Comparison of ENCODE assay signal across 17 mouse cellular contexts in the genomic region with DNA sequence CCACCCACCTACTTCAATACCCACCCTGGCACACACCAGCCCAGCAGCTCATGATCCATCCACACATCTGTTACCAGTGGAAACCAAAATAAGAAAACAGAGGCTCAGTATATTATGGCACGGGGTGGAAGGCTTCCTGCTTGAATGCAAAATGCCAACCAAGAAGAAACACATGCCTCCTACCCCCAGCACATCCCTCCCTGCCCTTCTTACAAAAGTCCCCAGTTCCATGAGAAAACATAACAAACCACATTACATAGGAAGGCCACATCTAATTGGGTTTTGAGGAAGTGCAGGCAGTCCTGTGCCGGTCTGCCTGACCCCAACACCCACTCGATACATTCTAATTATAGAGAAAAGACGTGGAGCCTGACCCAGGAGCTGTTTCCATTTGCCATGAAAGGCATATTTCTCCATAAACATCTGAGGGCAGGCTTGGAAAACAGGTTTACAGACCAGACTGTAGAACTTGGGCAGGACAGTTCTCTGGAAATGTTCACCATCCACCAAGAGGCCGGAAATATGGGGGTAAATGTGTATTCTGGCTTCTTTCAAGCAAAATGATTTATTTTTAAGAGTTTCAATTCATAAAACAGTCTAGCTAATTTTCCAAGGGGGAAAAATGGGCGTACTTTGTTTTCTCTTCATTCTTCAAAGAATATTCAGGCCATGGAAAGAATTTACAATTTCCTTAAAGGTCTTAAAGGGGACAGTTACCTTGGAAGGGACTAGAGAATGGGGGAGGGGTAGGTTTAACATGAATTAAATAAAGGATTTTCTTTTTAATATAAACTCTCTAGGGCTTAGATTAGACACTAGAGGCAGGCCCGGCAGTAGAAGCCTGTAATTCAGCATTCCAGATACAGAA.
DNase-seq lines count a peak whose midpoint lies in the region; ATAC-seq lines count a peak whose summit lies in the region.
"Had no signal": no experiment of that assay in that cellular context is flagged by ENCODE, and none has a peak within 500 bp of the region (broad histone marks: within the 10 kb centered on the region; RNA-seq: fewer than 3 reads in every experiment).

No protein-coding gene starts in this region.

- no peak overlapping the region for H3K4me3 ChIP-seq in heart, embryonic 10.5 days
- H3K4me3 ChIP-seq in embryonic facial prominence, embryonic 14.5 days (ENCODE audit: low read depth, low read length), result no peak overlapping the region
- no peak overlapping the region for H3K4me3 ChIP-seq in limb, embryonic 12.5 days (replicated peaks)
- no peak overlapping the region for H3K4me3 ChIP-seq in forebrain, embryonic 10.5 days
- H3K4me3 ChIP-seq in hindbrain, embryonic 14.5 days (replicated peaks; ENCODE audit: low read length), result no peak overlapping the region
- H3K4me3 ChIP-seq: erythroblast, embryonic 14.5 days; megakaryocyte, embryonic 14.5 days; neural tube, embryonic 13.5 days had no signal

- 53% methylated on average over 7 of the region's 7 CpGs for WGBS in heart, embryonic 10.5 days
- 33% methylated on average over 7 of the region's 7 CpGs for WGBS in embryonic facial prominence, embryonic 14.5 days
- WGBS in limb, embryonic 12.5 days, result 42% methylated on average over 7 of the region's 7 CpGs
- WGBS in forebrain, embryonic 10.5 days, result 82% methylated on average over 7 of the region's 7 CpGs
- 81% methylated on average over 7 of the region's 7 CpGs for WGBS in hindbrain, embryonic 14.5 days

- no peak for DNase-seq in heart, embryonic 10.5 days (ENCODE audit: low spot score)
- no peak for DNase-seq in heart, adult 8-10 months (ENCODE audit: low spot score)
- DNase-seq in 416B (ENCODE audit: low read depth), result peak; percentile 61
- DNase-seq in embryonic facial prominence, embryonic 14.5 days (ENCODE audit: low spot score), result peak; percentile 57
- no peak for DNase-seq in cerebellum, adult 9-11 months
- no peak for DNase-seq in forebrain, embryonic 10.5 days (ENCODE audit: extremely low spot score, low spot score)
- no peak for DNase-seq in hindbrain, embryonic 14.5 days (ENCODE audit: low spot score)
- DNase-seq: B cell, adult 2 months; gastrocnemius, postnatal 25 days; left cerebral cortex, postnatal 4 days; lung, adult 18-20 months; spleen, adult 18-20 months had no signal

- H3K27ac ChIP-seq in heart, embryonic 10.5 days, result peak overlapping the region; percentile 64
- H3K27ac ChIP-seq in embryonic facial prominence, embryonic 14.5 days (replicated peaks; ENCODE audit: low read depth, low read length), result peak overlapping the region; percentile 78
- peak overlapping the region; percentile 79 for H3K27ac ChIP-seq in limb, embryonic 12.5 days
- H3K27ac ChIP-seq in forebrain, embryonic 10.5 days, result no peak overlapping the region
- H3K27ac ChIP-seq in hindbrain, embryonic 14.5 days, result no peak overlapping the region
- H3K27ac ChIP-seq: hindbrain, postnatal 0 days; neural tube, embryonic 13.5 days had no signal

- no peaks in the 10 kb centered on the region for H3K9me3 ChIP-seq in heart, embryonic 10.5 days
- no peaks in the 10 kb centered on the region for H3K9me3 ChIP-seq in embryonic facial prominence, embryonic 14.5 days (ENCODE audit: control insufficient read depth, low read length)
- H3K9me3 ChIP-seq in limb, embryonic 12.5 days, result no peaks in the 10 kb centered on the region
- no peaks in the 10 kb centered on the region for H3K9me3 ChIP-seq in forebrain, embryonic 10.5 days
- H3K9me3 ChIP-seq in hindbrain, embryonic 14.5 days (ENCODE audit: control insufficient read depth, low read length), result no peaks in the 10 kb centered on the region
- H3K9me3 ChIP-seq: megakaryocyte, embryonic 14.5 days; neural tube, embryonic 13.5 days had no signal

- peaks cover 9% of the 10 kb centered on the region; the same call in 1 of the 2 replicates for H3K27me3 ChIP-seq in heart, embryonic 10.5 days (ENCODE audit: insufficient read depth, poor library complexity, severe bottlenecking)
- H3K27me3 ChIP-seq in embryonic facial prominence, embryonic 14.5 days (replicated peaks; ENCODE audit: control insufficient read depth, insufficient read depth, low read length), result no peaks in the 10 kb centered on the region
- no peaks in the 10 kb centered on the region for H3K27me3 ChIP-seq in limb, embryonic 12.5 days
- H3K27me3 ChIP-seq in forebrain, embryonic 10.5 days (ENCODE audit: poor library complexity, severe bottlenecking), result no peaks in the 10 kb centered on the region
- H3K27me3 ChIP-seq in hindbrain, embryonic 14.5 days (ENCODE audit: control insufficient read depth, insufficient read depth, low read length), result no peaks in the 10 kb centered on the region
- H3K27me3 ChIP-seq: megakaryocyte, embryonic 14.5 days; neural tube, embryonic 13.5 days had no signal

- H3K4me1 ChIP-seq in heart, embryonic 10.5 days, result peaks cover 19% of the 10 kb centered on the region
- H3K4me1 ChIP-seq in embryonic facial prominence, embryonic 14.5 days (ENCODE audit: control insufficient read depth, insufficient read depth, low read length), result peaks cover 20% of the 10 kb centered on the region
- peaks cover 37% of the 10 kb centered on the region for H3K4me1 ChIP-seq in limb, embryonic 12.5 days (replicated peaks)
- H3K4me1 ChIP-seq in forebrain, embryonic 10.5 days, result no peaks in the 10 kb centered on the region; the same call in 1 of the 2 replicates
- H3K4me1 ChIP-seq in hindbrain, embryonic 14.5 days (replicated peaks; ENCODE audit: control insufficient read depth, insufficient read depth, low read length), result no peaks in the 10 kb centered on the region

- peak; percentile 76 for ATAC-seq in embryonic facial prominence, embryonic 14.5 days (ENCODE audit: low read depth)
- ATAC-seq in limb, embryonic 12.5 days (ENCODE audit: insufficient number of reproducible peaks, insufficient read depth, low FRiP score, low TSS enrichment, low read depth), result peak; percentile 38; the same call in 1 of the 2 replicates
- no peak for ATAC-seq in hindbrain, embryonic 14.5 days (ENCODE audit: low FRiP score)
- ATAC-seq: hindbrain, postnatal 0 days had no signal

- no peak overlapping the region for H3K4me2 ChIP-seq in embryonic facial prominence, embryonic 14.5 days (ENCODE audit: low read depth, low read length)
- no peak overlapping the region for H3K4me2 ChIP-seq in limb, embryonic 12.5 days
- H3K4me2 ChIP-seq in hindbrain, embryonic 14.5 days (replicated peaks), result no peak overlapping the region
- H3K4me2 ChIP-seq: neural tube, embryonic 13.5 days had no signal

- no peaks in the 10 kb centered on the region for H3K36me3 ChIP-seq in heart, embryonic 10.5 days
- H3K36me3 ChIP-seq in embryonic facial prominence, embryonic 14.5 days (ENCODE audit: control insufficient read depth, insufficient read depth, low read length), result no peaks in the 10 kb centered on the region
- no peaks in the 10 kb centered on the region for H3K36me3 ChIP-seq in limb, embryonic 12.5 days
- H3K36me3 ChIP-seq in forebrain, embryonic 10.5 days (replicated peaks), result no peaks in the 10 kb centered on the region
- no peaks in the 10 kb centered on the region for H3K36me3 ChIP-seq in hindbrain, embryonic 14.5 days (replicated peaks; ENCODE audit: control insufficient read depth, insufficient read depth)
- H3K36me3 ChIP-seq: neural tube, embryonic 13.5 days had no signal

- no peak overlapping the region for H3K9ac ChIP-seq in embryonic facial prominence, embryonic 14.5 days (ENCODE audit: low read depth, low read length)
- H3K9ac ChIP-seq in limb, embryonic 12.5 days (replicated peaks), result no peak overlapping the region
- H3K9ac ChIP-seq in hindbrain, embryonic 14.5 days, result no peak overlapping the region
- H3K9ac ChIP-seq: neural tube, embryonic 13.5 days had no signal

Comparison
In these comparisons a context has a peak if more than half of its experiments do, and no peak if none do; other contexts are left out.
1. DNase-seq: peak in 416B (single experiment) and embryonic facial prominence, embryonic 14.5 days (single experiment); none in heart, embryonic 10.5 days (single experiment), heart, adult 8-10 months (single experiment), cerebellum, adult 9-11 months (single experiment), forebrain, embryonic 10.5 days (single experiment) and hindbrain, embryonic 14.5 days (single experiment).
2. H3K27ac ChIP-seq: peak in heart, embryonic 10.5 days (single experiment), embryonic facial prominence, embryonic 14.5 days (single experiment) and limb, embryonic 12.5 days (single experiment); none in forebrain, embryonic 10.5 days (single experiment) and hindbrain, embryonic 14.5 days (single experiment).